Mouse (Mus musculus) stomach, embryonic 14.5 days (tissue): ENCODE results near the gene Prickle1. TPM values are rescaled to one million over a fixed set of nuclear protein-coding genes. Genes with fewer than 3 reads are reported as not detected.

Experiments
- ATAC-seq: fragments of 200-750 bp; cut with Nextera tagmentation; 2 replicates; pipeline ENCODE4 v1.8.0; 2017; ENCODE audit warnings: low read depth, moderate TSS enrichment; ENCODE audit not compliant: insufficient number of reproducible peaks, insufficient read depth, low FRiP score
- H3K27ac ChIP-seq: fragments of 300-500 bp; sonication (generic); 2 replicates; pipeline ENCODE4 v1.5.1; 2014; ENCODE audit warnings: mild to moderate bottlenecking, low read length, moderate library complexity, mixed read lengths
- H3K27me3 ChIP-seq: fragments of 300-500 bp; sonication (generic); 2 replicates; pipeline ENCODE4 v1.6.1; 2014; ENCODE audit warnings: low read length, control low read depth, mixed read lengths; ENCODE audit not compliant: control insufficient read depth, insufficient read depth
- H3K36me3 ChIP-seq: fragments of 300-500 bp; sonication (generic); 2 replicates; pipeline ENCODE4 v1.6.1; 2014; ENCODE audit warnings: mild to moderate bottlenecking, control low read depth, low read length, moderate library complexity, mixed read lengths; ENCODE audit not compliant: control insufficient read depth, insufficient read depth
- H3K4me1 ChIP-seq: fragments of 300-500 bp; sonication (generic); 2 replicates; pipeline ENCODE4 v1.6.1; 2014; ENCODE audit warnings: low read length, control low read depth, mixed read lengths; ENCODE audit not compliant: control insufficient read depth, insufficient read depth
- H3K4me2 ChIP-seq: fragments of 300-500 bp; sonication (generic); replicated peaks from 2 replicates; pipeline ENCODE4 v1.6.1; 2014; ENCODE audit warnings: low read depth, low read length, control low read depth
- H3K4me3 ChIP-seq: fragments of 300-500 bp; sonication (generic); 2 replicates; pipeline ENCODE4 v1.5.1; 2014; ENCODE audit warnings: low read depth, low read length, control low read depth
- H3K9ac ChIP-seq: fragments of 300-500 bp; sonication (generic); replicated peaks from 2 replicates; pipeline ENCODE4 v1.6.1; 2014; ENCODE audit warnings: low read depth, mild to moderate bottlenecking, control low read depth, low read length, moderate library complexity, mixed read lengths
- H3K9me3 ChIP-seq: fragments of 300-500 bp; sonication (generic); 2 replicates; pipeline ENCODE4 v1.6.1; 2016; ENCODE audit warnings: low read depth, low read length, control low read depth; ENCODE audit not compliant: control insufficient read depth
- WGBS: fragments of 180-500 bp; shearing (Covaris S2); extraction: QIAGEN DNeasy Blood & Tissue Kit; methylation state at CpG from one replicate; pipeline ENCODE4 v1.1.7; 2014; 5-methylcytosine and 5-hydroxymethylcytosine counted together
- polyA plus RNA-seq: library from polyadenylated mRNA; unstranded; fragments of >200 nt; fragmentation: Nextera tagmentation; extraction: Ambion mirVana; gene quantifications from 2 replicates; pipeline ENCODE4 v1.2.1, GENCODE M21; 2014

Prickle1 gene
- 23.6 and 28.6 TPM in 2 replicates for polyA plus RNA-seq

DNA sequence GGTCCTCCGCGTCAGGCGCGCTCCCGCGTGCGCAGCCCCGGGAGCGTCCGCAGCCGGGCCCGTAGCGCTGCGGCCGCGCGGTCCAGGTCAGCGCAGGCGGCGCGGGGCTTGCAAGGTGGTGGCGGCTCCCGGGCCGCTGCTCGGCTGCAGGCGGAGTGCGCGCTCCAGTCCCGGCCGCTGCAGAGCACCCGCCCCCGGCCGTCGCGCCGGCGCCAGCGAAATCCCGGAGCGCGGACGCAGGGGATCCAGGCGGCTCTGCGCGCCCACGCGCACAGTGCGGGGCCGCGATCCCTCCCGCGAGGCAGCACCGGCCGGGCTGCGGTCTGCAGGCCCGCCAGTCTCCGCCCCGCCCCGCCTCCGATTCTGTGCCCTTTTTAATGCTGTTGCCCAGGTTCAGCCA lies at the start of gene Prickle1:
Gene Prickle1 (minus strand): TSS at position 146 of the 400 bp plus-strand sequence.
- H3K4me1 ChIP-seq = peaks cover 20% of the 10 kb centered on the region
- WGBS = under 1% methylated on average over 60 of the region's 60 CpGs
- peak within 1 kb of the TSS; percentile 90 for H3K27ac ChIP-seq
- peak within 1 kb of the TSS; percentile 87 for H3K9ac ChIP-seq
- peak within 1 kb of the TSS; percentile 63 for H3K4me2 ChIP-seq
- peak; percentile 92 for ATAC-seq
- H3K9me3 ChIP-seq = no peaks in the 10 kb centered on the region
- H3K36me3 ChIP-seq = no peaks in the 10 kb centered on the region
- H3K4me3 ChIP-seq = peak within 1 kb of the TSS; percentile 91
- no peaks in the 10 kb centered on the region for H3K27me3 ChIP-seq

- Histone ChIP-seq H3K27ac (no peak overlapping the region), H3K27me3 (no peaks in the 10 kb centered on the region), H3K36me3 (no peaks in the 10 kb centered on the region), H3K4me1 (no peaks in the 10 kb centered on the region), H3K9ac (no peak overlapping the region), H3K4me3 (no peak overlapping the region), H3K4me2 (no peak overlapping the region), H3K9me3 (peaks cover 3% of the 10 kb centered on the region; the same call in 1 of the 2 replicates)
- ATAC-seq = no peak
- 65% methylated on average over 2 of the region's 2 CpGs for WGBS
Observed at GRCm38 (mm10) chr15:93640221-93640620, 44.5 kb upstream of the Prickle1 start.

DNA sequence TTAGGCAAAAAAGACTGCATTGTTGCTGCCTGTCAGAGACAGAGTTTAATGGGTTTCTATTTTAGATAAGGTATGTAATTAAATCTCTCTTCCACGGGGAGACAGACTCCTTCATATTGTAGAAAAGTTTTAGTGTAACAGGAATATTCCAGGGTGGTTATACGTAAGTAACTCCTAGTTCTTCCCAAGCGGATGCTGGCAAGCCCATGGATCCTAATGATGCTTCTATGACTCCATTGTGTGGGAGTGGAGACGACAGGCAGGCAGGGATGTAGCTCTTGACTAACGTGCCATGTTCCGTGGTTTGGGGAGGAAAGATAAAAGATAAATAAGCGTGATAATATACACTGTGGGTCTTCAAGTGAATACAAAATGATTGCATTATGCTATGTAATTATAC lies 41.3 kb upstream of the Prickle1 start:
- no peak for ATAC-seq
- WGBS = 66% methylated on average over 7 of the region's 7 CpGs
- H3K9me3 ChIP-seq = peaks cover 3% of the 10 kb centered on the region; the same call in 1 of the 2 replicates

GRCm38 (mm10) chr15:93635603-93636002 lies 39.9 kb upstream of the Prickle1 start:
- WGBS = 48% methylated on average over 4 of the region's 4 CpGs
- Histone ChIP-seq H3K9me3 (peaks cover 3% of the 10 kb centered on the region; the same call in 1 of the 2 replicates), H3K4me1 (no peaks in the 10 kb centered on the region), H3K9ac (no peak overlapping the region), H3K27me3 (no peaks in the 10 kb centered on the region), H3K36me3 (no peaks in the 10 kb centered on the region), H3K27ac (no peak overlapping the region), H3K4me3 (no peak overlapping the region), H3K4me2 (no peak overlapping the region)
- no peak for ATAC-seq

More for the DNA sequence above, 41.3 kb upstream of the Prickle1 start:
- Histone ChIP-seq H3K27ac (no peak overlapping the region), H3K36me3 (no peaks in the 10 kb centered on the region), H3K4me2 (no peak overlapping the region), H3K4me3 (no peak overlapping the region), H3K27me3 (no peaks in the 10 kb centered on the region), H3K9ac (no peak overlapping the region), H3K4me1 (no peaks in the 10 kb centered on the region)

DNA sequence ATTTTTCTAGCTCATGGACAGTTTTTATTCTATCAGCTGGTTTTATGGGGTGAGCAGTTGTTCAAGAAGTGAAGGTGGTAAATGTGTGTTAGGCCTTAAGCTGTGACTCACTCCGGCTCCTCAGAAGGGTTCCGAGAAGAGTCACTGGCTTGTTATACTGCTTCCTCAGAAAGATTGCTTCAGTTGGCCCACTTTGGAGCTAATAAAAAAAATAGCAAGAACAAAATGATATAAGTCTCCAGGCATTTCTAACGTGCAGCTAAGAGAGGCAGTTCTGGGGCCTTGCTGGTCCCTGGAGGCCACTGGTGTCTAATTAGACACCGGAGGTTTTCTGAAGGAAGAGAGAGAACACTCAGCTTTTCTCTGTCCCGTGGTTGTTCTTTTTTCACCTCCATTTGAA lies 38.8 kb upstream of the Prickle1 start:
- Histone ChIP-seq H3K36me3 (no peaks in the 10 kb centered on the region), H3K9me3 (peaks cover 3% of the 10 kb centered on the region; the same call in 1 of the 2 replicates), H3K4me3 (no peak overlapping the region), H3K27ac (no peak overlapping the region), H3K27me3 (no peaks in the 10 kb centered on the region), H3K9ac (no peak overlapping the region), H3K4me1 (no peaks in the 10 kb centered on the region), H3K4me2 (no peak overlapping the region)
- 80% methylated on average over 5 of the region's 5 CpGs for WGBS
- ATAC-seq = no peak

DNA sequence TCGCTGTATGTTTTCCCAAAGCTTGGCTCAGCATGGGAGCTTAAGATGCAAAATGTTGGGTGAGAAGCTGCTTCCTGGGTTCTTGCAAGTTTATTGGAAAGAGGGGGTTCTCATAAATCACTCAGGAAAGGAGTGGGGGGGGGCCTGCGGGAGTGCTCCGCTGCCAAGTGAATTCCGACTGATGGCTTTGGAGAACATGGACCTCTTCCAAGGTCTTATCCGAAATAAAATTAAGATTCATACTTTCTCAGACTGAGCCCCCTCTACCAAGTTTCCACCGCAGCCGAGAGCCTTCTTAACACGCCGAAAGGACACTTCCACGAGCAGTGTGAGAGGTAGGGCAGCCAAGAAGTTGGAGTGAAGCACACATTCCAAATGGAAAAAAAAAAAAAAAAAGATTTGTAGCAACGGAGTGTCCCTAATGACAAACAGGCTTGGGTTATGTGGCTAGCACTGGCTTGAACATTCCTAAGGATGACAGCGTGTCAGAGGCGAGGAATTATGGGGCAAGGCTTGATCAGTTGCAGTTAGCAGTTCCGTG lies 34.4 kb upstream of the Prickle1 start:
- ATAC-seq = no peak
- Histone ChIP-seq H3K27me3 (no peaks in the 10 kb centered on the region), H3K27ac (no peak overlapping the region; the same call in 1 of the 2 replicates), H3K4me1 (no peaks in the 10 kb centered on the region), H3K4me2 (no peak overlapping the region), H3K9me3 (no peaks in the 10 kb centered on the region), H3K36me3 (no peaks in the 10 kb centered on the region), H3K4me3 (no peak overlapping the region), H3K9ac (no peak overlapping the region)
- 49% methylated on average over 14 of the region's 14 CpGs for WGBS

GRCm38 (mm10) chr15:93629201-93629600 lies 33.5 kb upstream of the Prickle1 start:
- no peak overlapping the region for H3K27ac ChIP-seq
- H3K9ac ChIP-seq = no peak overlapping the region
- no peak for ATAC-seq
- WGBS = 91% methylated on average over 9 of the region's 9 CpGs
- no peaks in the 10 kb centered on the region for H3K9me3 ChIP-seq
- no peaks in the 10 kb centered on the region for H3K27me3 ChIP-seq
- no peaks in the 10 kb centered on the region for H3K4me1 ChIP-seq
- no peak overlapping the region for H3K4me3 ChIP-seq
- H3K4me2 ChIP-seq = no peak overlapping the region
- no peaks in the 10 kb centered on the region for H3K36me3 ChIP-seq

DNA sequence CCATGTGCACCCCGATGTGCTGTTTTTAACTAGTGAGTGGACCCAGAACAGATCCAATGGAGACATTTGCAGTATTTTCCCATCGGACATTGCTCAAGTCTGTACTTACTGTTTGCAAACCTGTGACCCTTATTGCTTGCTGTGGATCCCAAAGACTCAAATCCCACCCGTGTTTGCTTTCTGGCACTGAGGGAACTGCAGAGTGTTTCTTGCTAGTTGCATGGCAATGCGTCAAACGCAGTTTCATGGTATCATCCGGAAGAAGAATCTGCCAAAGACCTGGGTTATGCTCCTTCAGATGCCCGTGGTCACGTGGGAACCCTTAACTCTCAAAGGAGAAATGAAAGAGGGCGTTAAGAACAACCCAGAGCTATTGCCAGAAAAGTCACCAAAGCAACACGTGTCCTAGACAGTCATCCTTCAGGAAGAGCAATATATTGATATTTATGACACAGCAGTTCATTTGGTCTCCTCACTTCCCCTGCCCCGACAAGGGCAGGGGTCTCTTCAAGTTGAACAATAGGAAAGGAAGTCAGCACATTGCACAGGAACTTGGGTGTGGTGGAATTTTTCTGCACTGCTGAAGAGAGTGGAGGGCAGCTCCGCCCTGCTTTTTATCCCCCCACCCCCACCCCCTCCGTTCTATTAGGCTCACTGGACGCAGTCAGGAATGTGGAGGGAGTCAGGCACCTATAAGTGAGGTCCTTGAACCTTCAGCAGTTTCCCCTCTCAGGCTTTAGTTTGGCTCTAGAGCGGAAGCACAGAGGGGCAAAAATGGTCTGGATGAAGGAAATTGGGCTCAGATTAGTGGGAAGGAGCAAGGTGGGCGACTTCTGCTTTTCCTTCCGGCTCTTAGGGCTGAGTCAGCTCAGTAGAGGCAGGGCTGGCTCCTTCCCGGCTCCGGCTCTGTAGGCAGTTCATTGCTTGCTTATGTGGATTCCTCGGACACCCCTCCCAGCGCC lies 32.4 kb upstream of the Prickle1 start:
- Histone ChIP-seq H3K9ac (no peak overlapping the region), H3K27ac (no peak overlapping the region), H3K4me3 (no peak overlapping the region), H3K4me2 (no peak overlapping the region), H3K36me3 (no peaks in the 10 kb centered on the region), H3K27me3 (no peaks in the 10 kb centered on the region), H3K4me1 (no peaks in the 10 kb centered on the region), H3K9me3 (no peaks in the 10 kb centered on the region)
- WGBS = 68% methylated on average over 21 of the region's 21 CpGs
- no peak for ATAC-seq
